Mouse (Mus musculus) thymus, adult 2 months (tissue): ENCODE data around the gene Gatad2b. TPM values are rescaled to one million over a fixed set of nuclear protein-coding genes. Genes with fewer than 3 reads are reported as not detected.

ENCODE experiments used
- DNase-seq: peaks from one replicate; pipeline ENCODE4 v3.0.0; 2021
- H3K27ac ChIP-seq: fragments of 200-500 bp; 2 replicates; pipeline ENCODE4 v1.5.1; 2012; ENCODE audit warnings: low read length, control low read depth; ENCODE audit not compliant: control insufficient read depth, insufficient read depth
- H3K27me3 ChIP-seq: fragments of 200-500 bp; 2 replicates; pipeline ENCODE4 v1.6.1; 2012; ENCODE audit warnings: mild to moderate bottlenecking, low read length, moderate library complexity, mixed read lengths; ENCODE audit not compliant: control insufficient read depth, insufficient read depth
- H3K36me3 ChIP-seq: fragments of 200-500 bp; 2 replicates; pipeline ENCODE4 v1.6.1; 2012; ENCODE audit warnings: mild to moderate bottlenecking, low read length, moderate library complexity; ENCODE audit not compliant: control insufficient read depth, insufficient read depth
- H3K4me1 ChIP-seq: fragments of 200-500 bp; replicated peaks from 2 replicates; pipeline ENCODE4 v1.6.1; 2012; ENCODE audit warnings: low read length; ENCODE audit not compliant: control insufficient read depth, insufficient read depth
- H3K4me3 ChIP-seq: fragments of 200-500 bp; 2 replicates; pipeline ENCODE4 v1.5.1; 2012; ENCODE audit warnings: mild to moderate bottlenecking, low read length, control low read depth, moderate library complexity; ENCODE audit not compliant: control insufficient read depth, insufficient read depth
- CTCF ChIP-seq: fragments of 200-500 bp; IDR thresholded peaks from 2 replicates; pipeline ENCODE4 v1.5.1; 2012; ENCODE audit warnings: mild to moderate bottlenecking, control low read depth, low read length, moderate library complexity, borderline replicate concordance; ENCODE audit not compliant: control insufficient read depth, poor library complexity, insufficient read depth; ENCODE audit errors: extremely low read depth
- POLR2A ChIP-seq: fragments of 200-500 bp; IDR thresholded peaks from 2 replicates; pipeline ENCODE4 v1.6.1; 2012; ENCODE audit warnings: mild to moderate bottlenecking, low read length, control low read depth, moderate library complexity; ENCODE audit not compliant: control insufficient read depth, poor library complexity, insufficient read depth; ENCODE audit errors: extremely low read depth
- WGBS: fragments of 180-500 bp; shearing (Covaris S2); methylation state at CpG from one replicate; pipeline ENCODE4 v1.1.7; 2018; 5-methylcytosine and 5-hydroxymethylcytosine counted together
- polyA plus RNA-seq: library from polyadenylated mRNA; depleted of rRNA; stranded (reverse); fragments of >200 nt; gene quantifications from 2 replicates; pipeline ENCODE4 v1.2.3, GENCODE M21; 2012

Gatad2b gene
- polyA plus RNA-seq, 1 experiment, result 69.8 TPM

GRCm38 (mm10) chr3:90378496-90378895 is 85.5 kb downstream of the Gatad2b start:
- Histone ChIP-seq H3K4me1 (no peaks in the 10 kb centered on the region), H3K27me3 (no peaks in the 10 kb centered on the region), H3K4me3 (no peak overlapping the region), H3K27ac (no peak overlapping the region), H3K36me3 (no peaks in the 10 kb centered on the region)
- DNase-seq, result no peak
- TF ChIP-seq CTCF (no peak), POLR2A (no peak)
- WGBS, result 95% methylated on average over 5 of the region's 5 CpGs

GRCm38 (mm10) chr3:90381727-90382126 is 88.7 kb downstream of the Gatad2b start:
- DNase-seq, result no peak
- Histone ChIP-seq H3K27me3 (no peaks in the 10 kb centered on the region), H3K4me1 (no peaks in the 10 kb centered on the region), H3K27ac (no peak overlapping the region), H3K4me3 (no peak overlapping the region), H3K36me3 (no peaks in the 10 kb centered on the region)
- WGBS, result 95% methylated on average over 11 of the region's 11 CpGs
- TF ChIP-seq POLR2A, result no peak
- TF ChIP-seq CTCF, result no peak

GRCm38 (mm10) chr3:90383690-90384089 is 90.7 kb downstream of the Gatad2b start:
- Histone ChIP-seq H3K36me3 (no peaks in the 10 kb centered on the region), H3K27ac (no peak overlapping the region), H3K4me3 (no peak overlapping the region), H3K4me1 (no peaks in the 10 kb centered on the region), H3K27me3 (no peaks in the 10 kb centered on the region)
- 27% methylated on average over 4 of the region's 4 CpGs for WGBS
- TF ChIP-seq CTCF (no peak), POLR2A (no peak)
- DNase-seq, result no peak

- no peaks in the 10 kb centered on the region for H3K27me3 ChIP-seq
- H3K4me3 ChIP-seq, result no peak overlapping the region
- no peaks in the 10 kb centered on the region for H3K36me3 ChIP-seq
- DNase-seq, result no peak
- H3K27ac ChIP-seq, result no peak overlapping the region
- TF ChIP-seq CTCF (no peak), POLR2A (no peak)
- H3K4me1 ChIP-seq, result no peaks in the 10 kb centered on the region
- WGBS, result 88% methylated on average over 7 of the region's 7 CpGs
Measured at GRCm38 (mm10) chr3:90384851-90385375, 91.9 kb downstream of the Gatad2b start.

GRCm38 (mm10) chr3:90386817-90387216 is 93.8 kb downstream of the Gatad2b start:
- Histone ChIP-seq H3K4me1 (no peaks in the 10 kb centered on the region), H3K36me3 (peaks cover 4% of the 10 kb centered on the region), H3K27ac (no peak overlapping the region), H3K4me3 (no peak overlapping the region), H3K27me3 (no peaks in the 10 kb centered on the region; the same call in 1 of the 2 replicates)
- WGBS, result 95% methylated on average over 10 of the region's 10 CpGs
- DNase-seq, result no peak
- TF ChIP-seq CTCF (no peak), POLR2A (no peak)

GRCm38 (mm10) chr3:90387483-90387882 is 94.5 kb downstream of the Gatad2b start:
- Histone ChIP-seq H3K27ac (no peak overlapping the region), H3K4me1 (no peaks in the 10 kb centered on the region), H3K4me3 (no peak overlapping the region), H3K36me3 (peaks cover 6% of the 10 kb centered on the region), H3K27me3 (no peaks in the 10 kb centered on the region; the same call in 1 of the 2 replicates)
- DNase-seq, result no peak
- WGBS, result 45% methylated on average over 11 of the region's 11 CpGs
- TF ChIP-seq CTCF (no peak), POLR2A (no peak)

- TF ChIP-seq POLR2A (no peak), CTCF (no peak)
- Histone ChIP-seq H3K4me1 (no peaks in the 10 kb centered on the region), H3K36me3 (peaks cover 11% of the 10 kb centered on the region), H3K4me3 (no peak overlapping the region), H3K27me3 (no peaks in the 10 kb centered on the region; the same call in 1 of the 2 replicates), H3K27ac (no peak overlapping the region)
- 45% methylated on average over 4 of the region's 4 CpGs for WGBS
- DNase-seq, result no peak
Measured at GRCm38 (mm10) chr3:90388192-90388591, 95.2 kb downstream of the Gatad2b start.
